Mouse (Mus musculus) retina, postnatal 7 days (tissue): Measurements from ENCODE around the gene Gm6309.
"Not testable (repeated sequence)": the region's sequence is repeated elsewhere in the genome, so short reads cannot be mapped to it uniquely, and the experiment has no call there.

Experiments
- DNase-seq: peaks from one replicate; pipeline ENCODE4 v3.0.0-alpha.2; 2012; ENCODE audit warnings: low read depth, low spot score

Gene Gm6309

GRCm38 (mm10) chr5:146170621-146171020 is at the start of gene Gm6309:
Gene Gm6309 (minus strand): TSS chr5:146170721.
- DNase-seq, result not testable (repeated sequence)

- no peak for DNase-seq
These were observed 35.0 kb upstream of the Gm6309 start for GRCm38 (mm10) chr5:146205537-146205936.

- no peak for DNase-seq
These were observed 33.4 kb upstream of the Gm6309 start for GRCm38 (mm10) chr5:146203921-146204320.

GRCm38 (mm10) chr5:146200580-146200979 is 30.1 kb upstream of the Gm6309 start:
- no peak for DNase-seq

GRCm38 (mm10) chr5:146199540-146199939 is 29.0 kb upstream of the Gm6309 start:
- DNase-seq, result no peak

- DNase-seq, result no peak
These were observed 28.6 kb upstream of the Gm6309 start for GRCm38 (mm10) chr5:146199073-146199472.

GRCm38 (mm10) chr5:146193360-146193759 is 22.8 kb upstream of the Gm6309 start:
- DNase-seq, result no peak

GRCm38 (mm10) chr5:146190501-146191269 is 20.2 kb upstream of the Gm6309 start:
- no peak for DNase-seq

GRCm38 (mm10) chr5:146190093-146190492 is 19.6 kb upstream of the Gm6309 start:
- no peak for DNase-seq

- no peak for DNase-seq
These were observed 18.2 kb upstream of the Gm6309 start for GRCm38 (mm10) chr5:146188712-146189111.

GRCm38 (mm10) chr5:146188144-146188543 is 17.6 kb upstream of the Gm6309 start:
- no peak for DNase-seq

GRCm38 (mm10) chr5:146187441-146187840 is 16.9 kb upstream of the Gm6309 start:
- DNase-seq, result peak; percentile 61

GRCm38 (mm10) chr5:146185204-146185603 is 14.7 kb upstream of the Gm6309 start, which contains the start of gene 1700001J03Rik:
Gene 1700001J03Rik (minus strand): TSS chr5:146185304.
- not testable (repeated sequence) for DNase-seq

- DNase-seq, result not testable (repeated sequence)
These were observed 2.2 kb upstream of the Gm6309 start for GRCm38 (mm10) chr5:146172744-146173143.

GRCm38 (mm10) chr5:146160439-146160838 is 10.1 kb downstream of the Gm6309 start, which contains the start of gene Gm5565:
Gene Gm5565 (minus strand): TSS chr5:146160539.
- DNase-seq, result not testable (repeated sequence)

GRCm38 (mm10) chr5:146158326-146158725 is 12.2 kb downstream of the Gm6309 start:
- DNase-seq, result not testable (repeated sequence)

GRCm38 (mm10) chr5:146150454-146150853 is 20.1 kb downstream of the Gm6309 start:
- DNase-seq, result no peak

GRCm38 (mm10) chr5:146147903-146148302 is 22.6 kb downstream of the Gm6309 start:
- DNase-seq, result no peak
